Mouse (Mus musculus) intestine, embryonic 16.5 days (tissue): Measurements from ENCODE around the gene Rps6kb2. TPM values are rescaled to one million over a fixed set of nuclear protein-coding genes. Genes with fewer than 3 reads are reported as not detected.
"Not testable (repeated sequence)": the region's sequence is repeated elsewhere in the genome, so short reads cannot be mapped to it uniquely, and the experiment has no call there.

Experiments
- ATAC-seq: fragments of 200-750 bp; cut with Nextera tagmentation; 2 replicates; pipeline ENCODE4 v1.8.0; 2017; ENCODE audit warnings: moderate TSS enrichment, moderate library complexity
- H3K27ac ChIP-seq: fragments of 300-500 bp; sonication (generic); 2 replicates; pipeline ENCODE4 v1.5.1; 2014; ENCODE audit warnings: mild to moderate bottlenecking, low read length
- H3K27me3 ChIP-seq: fragments of 300-500 bp; sonication (generic); replicated peaks from 2 replicates; pipeline ENCODE4 v1.6.1; 2014; ENCODE audit warnings: low read length, control low read depth, mixed read lengths; ENCODE audit not compliant: control insufficient read depth, insufficient read depth
- H3K36me3 ChIP-seq: fragments of 300-500 bp; sonication (generic); 2 replicates; pipeline ENCODE4 v1.6.1; 2014; ENCODE audit warnings: low read length, control low read depth; ENCODE audit not compliant: control insufficient read depth, insufficient read depth
- H3K4me1 ChIP-seq: fragments of 300-500 bp; sonication (generic); 2 replicates; pipeline ENCODE4 v1.6.1; 2014; ENCODE audit warnings: low read length, control low read depth, mixed read lengths; ENCODE audit not compliant: control insufficient read depth, insufficient read depth
- H3K4me2 ChIP-seq: fragments of 300-500 bp; sonication (generic); 2 replicates; pipeline ENCODE4 v1.6.1; 2014; ENCODE audit warnings: low read depth, low read length, control low read depth
- H3K4me3 ChIP-seq: fragments of 300-500 bp; sonication (generic); 2 replicates; pipeline ENCODE4 v1.5.1; 2014; ENCODE audit warnings: mild to moderate bottlenecking, low read length
- H3K9ac ChIP-seq: fragments of 300-500 bp; sonication (generic); 2 replicates; pipeline ENCODE4 v1.6.1; 2014; ENCODE audit warnings: low read depth, low read length
- H3K9me3 ChIP-seq: fragments of 300-500 bp; sonication (generic); 2 replicates; pipeline ENCODE4 v1.6.1; 2016; ENCODE audit warnings: low read length, control low read depth; ENCODE audit not compliant: control insufficient read depth
- WGBS: fragments of 180-500 bp; shearing (Covaris S2); extraction: QIAGEN DNeasy Blood & Tissue Kit; methylation state at CpG from one replicate; pipeline ENCODE4 v1.1.7; 2014; 5-methylcytosine and 5-hydroxymethylcytosine counted together
- polyA plus RNA-seq: library from polyadenylated mRNA; unstranded; fragments of >200 nt; fragmentation: Nextera tagmentation; extraction: Ambion mirVana; gene quantifications from 2 replicates; pipeline ENCODE4 v1.2.1, GENCODE M21; 2015

Rps6kb2 gene
- polyA plus RNA-seq, 1 experiment from 2014 or later, result 49.7 TPM

DNA sequence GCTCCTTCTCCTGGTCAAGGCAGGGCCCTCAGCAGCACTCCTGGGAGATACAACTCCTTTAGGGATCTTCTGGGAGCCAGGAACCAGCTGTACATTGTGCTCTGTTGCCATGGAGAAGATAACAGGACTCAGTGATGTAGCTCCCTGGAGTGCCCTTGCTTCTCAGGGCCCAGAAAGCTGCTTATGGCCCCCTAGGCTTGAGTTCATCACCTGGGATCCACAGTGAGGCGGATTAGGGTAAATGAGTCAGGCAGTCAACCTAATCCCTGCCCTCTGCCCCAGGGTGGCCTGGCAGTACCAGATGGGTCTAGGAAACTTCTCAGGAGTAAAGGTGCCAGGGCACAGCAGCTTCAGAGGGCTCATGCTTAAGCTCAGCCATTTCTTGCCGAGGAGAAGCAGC lies 23.7 kb downstream of the Rps6kb2 start, which contains the start of gene Gpr152:
Gpr152 (plus strand) TSS at position 342 of the 400 bp plus-strand sequence.
- no peaks in the 10 kb centered on the region for H3K27me3 ChIP-seq
- H3K36me3 ChIP-seq, result no peaks in the 10 kb centered on the region
- no peak within 1 kb of the TSS for H3K9ac ChIP-seq
- no peaks in the 10 kb centered on the region; the same call in 1 of the 2 replicates for H3K4me1 ChIP-seq
- no peak within 1 kb of the TSS for H3K4me2 ChIP-seq
- no peak within 1 kb of the TSS for H3K4me3 ChIP-seq
- 89% methylated on average over 2 of the region's 2 CpGs for WGBS
- no peak for ATAC-seq
- H3K9me3 ChIP-seq, result no peaks in the 10 kb centered on the region
- H3K27ac ChIP-seq, result no peak within 1 kb of the TSS

DNA sequence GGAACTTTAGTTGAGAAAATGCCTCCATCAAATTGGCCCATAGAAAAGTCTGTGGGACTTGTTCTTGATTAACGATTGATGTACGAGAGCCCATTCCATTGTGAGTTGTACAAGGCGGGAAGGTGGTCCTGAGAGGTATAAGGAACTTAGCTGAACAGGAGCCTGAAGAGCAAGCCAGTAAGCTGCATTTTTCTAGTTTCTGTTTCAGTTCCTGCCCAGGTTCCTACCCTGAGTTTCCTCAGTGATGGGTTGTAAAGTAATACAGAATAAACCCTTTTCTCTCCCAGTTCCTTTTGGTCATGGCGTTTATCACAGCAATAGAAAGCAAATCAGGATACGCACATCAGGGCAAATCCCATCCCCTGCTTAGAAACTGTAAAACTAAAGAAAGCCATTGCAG lies 25.2 kb downstream of the Rps6kb2 start:
- ATAC-seq, result no peak
- Histone ChIP-seq H3K4me3 (no peak overlapping the region), H3K9ac (no peak overlapping the region), H3K27me3 (no peaks in the 10 kb centered on the region), H3K4me1 (no peaks in the 10 kb centered on the region; the same call in 1 of the 2 replicates), H3K27ac (no peak overlapping the region), H3K4me2 (no peak overlapping the region), H3K36me3 (no peaks in the 10 kb centered on the region), H3K9me3 (no peaks in the 10 kb centered on the region)
- 80% methylated on average over 5 of the region's 5 CpGs for WGBS

DNA sequence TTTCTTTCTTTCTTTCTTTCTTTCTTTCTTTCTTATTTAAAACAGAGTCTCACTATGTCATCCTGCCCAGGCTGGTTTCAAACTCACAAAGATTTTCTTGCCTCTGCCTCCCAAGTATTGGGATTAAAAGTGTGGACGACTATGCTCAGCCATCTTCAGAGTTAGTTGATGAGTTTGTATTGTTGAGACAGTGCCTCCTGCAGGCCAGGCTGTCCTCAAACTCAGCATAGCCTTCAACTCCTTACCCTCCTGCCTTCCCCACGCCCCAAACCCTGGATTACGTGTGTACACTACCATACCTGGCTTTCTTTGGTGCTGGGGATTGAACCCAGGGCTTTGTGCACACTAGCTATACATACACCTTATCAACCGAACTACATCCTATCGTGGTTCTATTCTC lies 26.7 kb downstream of the Rps6kb2 start:
- Histone ChIP-seq H3K36me3 (peaks cover 10% of the 10 kb centered on the region; the same call in 1 of the 2 replicates), H3K4me1 (no peaks in the 10 kb centered on the region; the same call in 1 of the 2 replicates), H3K9me3 (no peaks in the 10 kb centered on the region), H3K27ac (no peak overlapping the region), H3K4me2 (no peak overlapping the region), H3K9ac (no peak overlapping the region), H3K4me3 (no peak overlapping the region), H3K27me3 (no peaks in the 10 kb centered on the region)
- WGBS, result 84% methylated on average over 5 of the region's 5 CpGs
- no peak for ATAC-seq

DNA sequence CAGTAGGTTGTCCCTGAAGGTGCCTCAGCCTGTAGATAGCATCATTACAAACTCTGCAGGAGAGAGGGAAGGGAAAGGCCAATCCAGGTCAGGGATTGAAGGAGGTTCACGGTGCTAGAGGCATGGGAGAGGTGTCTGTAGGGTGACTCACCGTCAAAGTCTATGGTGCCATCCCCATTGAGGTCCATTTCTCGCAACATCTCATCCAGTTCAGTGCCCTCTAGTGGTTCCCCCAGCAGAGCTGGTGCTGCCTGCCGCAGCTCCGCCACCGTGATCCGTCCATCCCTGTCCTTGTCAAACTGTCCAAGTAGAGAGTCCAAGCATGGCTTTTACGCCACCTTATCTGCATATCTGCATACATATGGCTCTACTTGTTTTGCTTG lies 27.2 kb downstream of the Rps6kb2 start:
- peak; percentile 66 for ATAC-seq
- not testable (repeated sequence) for H3K9ac ChIP-seq

DNA sequence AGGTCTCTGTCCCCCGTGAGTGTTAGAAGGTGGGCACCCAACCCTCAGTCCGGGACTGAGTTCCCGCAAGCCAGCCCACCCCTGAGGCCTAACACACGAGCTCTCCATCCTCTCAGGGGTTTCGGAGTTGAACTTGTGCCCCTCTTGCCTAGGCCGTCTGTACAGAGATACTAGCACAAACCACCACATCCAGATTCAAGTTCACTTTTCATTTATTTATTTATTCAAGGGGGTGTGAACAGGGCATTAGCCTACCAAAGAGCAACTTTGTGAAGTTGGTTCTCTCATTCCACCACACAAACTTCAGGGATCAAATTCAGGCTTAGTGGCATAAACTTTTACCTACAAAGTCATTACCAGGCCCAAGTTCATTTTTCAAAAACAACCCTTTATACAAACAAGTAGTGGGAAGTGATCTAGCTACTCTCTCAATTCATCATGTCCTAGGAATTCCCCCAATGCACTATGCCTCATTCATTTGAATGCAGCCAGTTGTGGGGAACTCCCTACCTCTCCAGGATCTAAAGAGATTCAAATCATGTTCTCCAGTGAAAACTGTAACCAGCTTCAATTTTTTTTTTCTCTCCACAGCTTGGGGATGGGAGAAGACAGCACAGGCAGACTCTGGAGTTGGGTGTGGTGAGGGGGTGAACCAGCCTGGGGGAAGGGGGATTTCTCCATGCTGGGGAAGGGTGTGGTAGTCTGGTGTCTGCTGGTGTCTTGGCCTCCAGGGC lies 27.8 kb downstream of the Rps6kb2 start:
- ATAC-seq, H3K27ac ChIP-seq, H3K4me3 ChIP-seq, H3K4me1 ChIP-seq, H3K27me3 ChIP-seq, H3K9me3 ChIP-seq, H3K4me2 ChIP-seq, H3K9ac ChIP-seq: not testable (repeated sequence)
- peaks cover 16% of the 10 kb centered on the region; the same call in 1 of the 2 replicates for H3K36me3 ChIP-seq
- WGBS, result 80% methylated on average over 6 of the region's 6 CpGs

More for the DNA sequence above, 27.2 kb downstream of the Rps6kb2 start:
- H3K4me1 ChIP-seq, H3K9me3 ChIP-seq, H3K4me3 ChIP-seq, H3K27ac ChIP-seq, H3K27me3 ChIP-seq, H3K4me2 ChIP-seq: not testable (repeated sequence)
- 19% methylated on average over 8 of the region's 8 CpGs for WGBS
- peaks cover 15% of the 10 kb centered on the region; the same call in 1 of the 2 replicates for H3K36me3 ChIP-seq

DNA sequence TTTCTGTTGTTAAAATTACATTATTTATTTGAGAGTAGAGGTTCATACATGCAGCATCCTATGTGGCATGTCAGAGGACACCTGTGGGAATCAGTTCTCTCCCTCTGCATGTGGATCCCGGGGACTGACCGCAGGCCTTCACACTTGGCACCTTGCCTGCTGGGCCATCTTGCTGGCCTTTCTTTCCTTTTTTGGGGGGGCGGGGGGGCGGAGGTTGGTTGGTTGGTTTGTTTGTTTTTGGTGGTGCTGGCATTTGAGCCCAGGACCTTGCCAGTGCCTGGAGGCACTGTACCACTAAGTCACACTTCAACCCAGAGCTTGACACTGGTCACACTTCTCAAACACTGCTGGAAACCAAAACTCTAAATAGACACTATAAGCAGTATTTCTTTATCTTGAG lies 28.8 kb downstream of the Rps6kb2 start:
- WGBS, result 87% methylated on average over 4 of the region's 4 CpGs
- Histone ChIP-seq H3K36me3 (peaks cover 16% of the 10 kb centered on the region; the same call in 1 of the 2 replicates), H3K4me3 (no peak overlapping the region), H3K9me3 (no peaks in the 10 kb centered on the region), H3K27me3 (no peaks in the 10 kb centered on the region), H3K4me1 (no peaks in the 10 kb centered on the region; the same call in 1 of the 2 replicates), H3K27ac (no peak overlapping the region), H3K4me2 (no peak overlapping the region), H3K9ac (no peak overlapping the region)
- ATAC-seq, result no peak

DNA sequence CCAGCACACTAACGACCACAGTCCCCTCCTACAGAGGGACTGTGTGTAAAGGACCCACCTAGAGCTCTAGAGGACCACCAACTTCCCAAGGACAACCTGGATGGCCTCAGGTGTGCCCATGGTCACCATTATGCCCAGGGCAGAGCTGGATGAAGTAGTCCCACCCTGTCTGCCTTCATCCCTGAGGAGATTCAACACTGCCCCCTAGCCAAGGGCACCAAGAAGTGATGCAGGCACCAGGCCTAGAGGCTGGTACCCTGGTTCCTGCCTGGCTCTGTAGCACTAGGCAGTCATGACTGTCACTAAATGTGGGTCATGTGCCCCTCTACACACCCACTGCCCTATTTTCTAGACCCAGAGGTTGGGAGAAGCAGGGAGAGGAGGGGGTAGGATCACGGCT lies 31.4 kb downstream of the Rps6kb2 start:
- Histone ChIP-seq H3K4me2 (no peak overlapping the region), H3K36me3 (peaks cover 16% of the 10 kb centered on the region; the same call in 1 of the 2 replicates), H3K4me3 (no peak overlapping the region), H3K27ac (no peak overlapping the region), H3K9ac (no peak overlapping the region), H3K9me3 (no peaks in the 10 kb centered on the region), H3K4me1 (peaks cover 4% of the 10 kb centered on the region), H3K27me3 (no peaks in the 10 kb centered on the region)
- 81% methylated on average over 2 of the region's 2 CpGs for WGBS
- no peak; the same call in 1 of the 2 replicates for ATAC-seq

DNA sequence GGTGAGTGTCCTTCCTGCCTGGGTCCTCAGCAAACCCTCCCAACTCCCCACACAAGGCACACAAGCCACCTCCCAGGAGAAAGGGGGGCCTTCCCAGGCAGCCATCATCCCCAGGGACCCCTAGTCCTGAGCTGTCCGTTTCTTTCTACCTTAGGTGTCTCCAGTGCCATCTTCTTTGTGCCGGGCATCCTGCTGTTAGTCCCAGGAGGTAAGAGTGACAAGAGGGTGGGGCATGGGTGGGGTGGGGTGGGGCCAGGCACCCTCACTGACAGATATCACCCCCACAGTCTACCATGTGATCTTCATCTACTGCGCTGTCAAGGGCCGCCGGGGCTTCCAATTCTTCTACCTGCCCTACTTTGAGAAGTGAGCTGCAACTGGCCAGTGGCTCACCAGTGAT lies 32.1 kb downstream of the Rps6kb2 start:
- no peak overlapping the region for H3K4me3 ChIP-seq
- H3K36me3 ChIP-seq, result peaks cover 16% of the 10 kb centered on the region; the same call in 1 of the 2 replicates
- peaks cover 8% of the 10 kb centered on the region for H3K4me1 ChIP-seq
- H3K27me3 ChIP-seq, result no peaks in the 10 kb centered on the region
- H3K27ac ChIP-seq, result no peak overlapping the region
- ATAC-seq, result no peak
- H3K9me3 ChIP-seq, result no peaks in the 10 kb centered on the region
- 86% methylated on average over 5 of the region's 5 CpGs for WGBS
- H3K9ac ChIP-seq, result no peak overlapping the region
- H3K4me2 ChIP-seq, result no peak overlapping the region

DNA sequence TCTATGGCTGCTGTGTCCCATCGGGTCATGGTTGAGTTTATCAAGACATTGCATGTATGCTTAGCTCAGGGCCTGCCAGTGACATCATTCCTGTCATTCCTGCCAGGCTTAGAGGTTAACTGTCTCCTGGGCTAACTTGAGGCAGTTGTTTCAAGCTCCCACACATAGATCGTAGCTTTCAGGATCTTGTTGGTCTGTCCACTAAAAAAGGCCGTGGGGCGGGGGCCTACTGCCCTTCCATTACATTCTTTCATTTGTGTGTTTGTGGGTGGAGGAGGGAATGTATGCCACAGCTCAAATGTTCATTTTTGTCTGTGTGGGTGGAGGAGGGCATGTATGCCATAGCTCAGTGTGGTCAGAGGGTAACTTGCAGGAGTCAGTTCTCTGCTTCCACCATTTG lies 33.0 kb downstream of the Rps6kb2 start:
- Histone ChIP-seq H3K9me3 (no peaks in the 10 kb centered on the region), H3K9ac (no peak overlapping the region), H3K36me3 (peaks cover 16% of the 10 kb centered on the region; the same call in 1 of the 2 replicates), H3K27ac (no peak overlapping the region), H3K27me3 (no peaks in the 10 kb centered on the region), H3K4me3 (no peak overlapping the region), H3K4me1 (peaks cover 8% of the 10 kb centered on the region), H3K4me2 (no peak overlapping the region)
- no peak for ATAC-seq
- WGBS, result 88% methylated on average over 4 of the region's 4 CpGs
